Mouse (Mus musculus) neutrophil, adult 5-6 weeks (primary cell): ENCODE results near the gene Pon1. TPM values are rescaled to one million over a fixed set of nuclear protein-coding genes. Genes with fewer than 3 reads are reported as not detected.

Experiments used
- ATAC-seq: fragments of 151-379, 151-347 bp; 2 replicates; pipeline ENCODE4 v1.8.0; 2017; ENCODE audit warnings: mild to moderate bottlenecking, moderate TSS enrichment; ENCODE audit not compliant: insufficient number of reproducible peaks, poor library complexity, low FRiP score, severe bottlenecking; ENCODE audit errors: extremely low read depth
- total RNA-seq: library from RNA; stranded (forward); fragments of 200-1000 nt; gene quantifications from 2 replicates; pipeline ENCODE4 v1.2.3, GENCODE M21; 2017

Pon1 gene
- total RNA-seq, 1 experiment from 2014 or later = not detected

DNA sequence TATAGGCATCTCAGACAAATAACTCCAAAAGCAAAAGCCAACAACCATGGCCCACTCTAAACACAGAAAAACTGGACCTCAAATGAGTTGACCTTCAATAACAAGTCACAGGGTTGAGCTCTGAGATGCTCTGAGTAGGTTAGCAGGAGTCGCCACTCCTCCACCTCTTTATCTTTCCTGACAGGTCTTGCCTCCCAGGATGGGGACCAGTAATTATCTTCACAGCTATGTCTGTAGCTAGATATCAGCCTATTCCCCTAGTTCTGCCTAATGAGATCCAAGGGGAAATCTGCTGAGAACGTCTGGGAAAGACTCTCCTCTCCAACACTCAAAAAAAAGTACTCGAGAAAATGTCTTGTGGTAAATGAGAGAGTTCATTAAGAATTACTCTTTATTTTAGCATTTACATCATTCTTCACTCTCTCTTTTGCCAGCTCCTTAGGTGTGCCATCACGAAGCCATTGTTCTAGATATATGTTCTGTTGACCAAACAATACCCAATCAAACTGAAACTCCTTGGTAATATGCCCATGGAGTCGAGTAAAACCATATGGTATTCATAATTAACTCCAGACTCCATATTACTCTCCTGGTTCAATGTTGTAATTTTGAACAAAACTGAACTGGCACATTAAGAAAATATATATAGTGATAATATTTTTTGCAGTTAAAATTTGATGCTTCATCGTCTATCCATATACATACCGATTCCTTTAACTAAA, 7.4 kb downstream of the Pon1 start:
- ATAC-seq = no peak

DNA sequence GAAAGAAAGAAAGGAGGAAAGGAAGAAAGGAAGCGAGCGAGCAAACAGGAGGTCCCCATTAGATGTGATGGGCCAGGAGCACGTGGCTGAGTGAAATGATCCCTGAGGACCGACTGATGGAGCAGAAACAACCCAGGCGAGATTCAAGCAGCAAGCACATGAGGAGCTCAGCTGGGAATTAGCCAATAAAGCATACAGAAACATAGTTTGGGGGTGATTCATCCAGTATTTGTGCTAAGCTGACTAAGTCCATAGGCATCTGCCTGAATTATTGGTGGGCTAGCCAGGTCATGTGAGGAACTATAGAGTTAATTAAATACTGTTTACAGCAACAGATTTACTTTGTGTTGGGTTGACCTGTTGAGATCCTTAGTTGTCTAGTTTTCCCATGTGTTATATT, 13.1 kb downstream of the Pon1 start:
- no peak for ATAC-seq

DNA sequence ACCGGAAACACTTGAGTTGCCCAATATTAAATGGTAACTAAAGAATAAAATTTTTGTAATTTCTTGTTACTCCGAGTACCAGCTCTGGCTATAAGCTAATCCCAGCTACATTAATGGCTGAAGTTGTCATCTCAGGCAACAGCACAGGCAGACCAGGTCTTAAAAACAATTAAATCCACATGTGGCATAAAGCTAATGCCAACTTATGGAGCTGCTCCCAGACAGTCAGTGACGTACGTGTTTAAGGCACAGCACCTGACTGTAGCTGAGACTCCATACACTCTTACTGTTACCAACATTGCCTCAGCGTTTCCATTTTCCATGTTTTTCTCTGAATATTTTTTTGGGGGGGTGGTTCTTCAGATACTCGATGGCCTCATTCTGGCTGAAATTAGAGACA, 14.6 kb downstream of the Pon1 start:
- no peak for ATAC-seq

DNA sequence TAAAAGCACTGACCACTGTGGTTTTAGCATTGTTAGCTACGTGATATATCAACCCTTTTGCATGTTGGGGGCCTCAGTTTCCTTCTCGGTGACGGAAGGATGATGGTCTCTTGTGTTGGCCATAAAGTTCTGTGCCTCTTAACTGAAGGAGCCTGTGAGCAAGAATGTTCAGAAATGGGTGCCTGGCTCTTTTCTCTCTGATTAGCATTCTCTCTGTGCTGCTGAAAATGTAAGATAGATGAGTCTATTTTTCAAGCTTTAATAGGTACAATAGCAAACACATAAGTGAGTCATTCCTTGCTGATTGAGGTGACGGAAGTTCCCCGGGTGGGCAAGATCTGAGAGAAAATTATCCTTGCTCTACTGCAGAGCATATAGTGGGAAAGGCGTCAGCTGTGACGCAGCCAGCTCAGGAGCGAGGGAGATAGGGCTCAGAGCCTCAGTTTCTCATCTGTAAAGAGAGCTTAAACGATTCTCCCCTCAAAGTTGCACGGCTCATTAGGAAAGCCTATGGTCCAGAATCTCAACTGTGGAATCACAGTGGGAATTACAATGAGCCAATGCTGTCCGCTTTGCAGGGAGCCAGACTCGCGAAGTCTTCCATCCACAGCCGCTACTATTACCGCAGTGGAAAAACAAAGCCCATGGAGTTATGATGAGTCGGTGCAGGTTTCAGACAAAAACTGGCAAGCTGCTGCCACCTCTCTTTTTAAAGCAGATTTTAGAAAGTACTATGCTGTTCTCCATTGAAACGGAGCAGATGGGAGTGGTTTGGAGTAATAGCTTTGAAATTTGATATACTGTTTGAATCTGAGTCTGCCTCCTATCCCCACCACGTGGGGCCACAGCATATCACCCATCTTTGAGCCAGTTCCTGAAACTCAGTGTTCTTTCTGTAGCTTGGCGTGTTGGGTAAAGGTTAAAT, 15.5 kb downstream of the Pon1 start:
- ATAC-seq = no peak

DNA sequence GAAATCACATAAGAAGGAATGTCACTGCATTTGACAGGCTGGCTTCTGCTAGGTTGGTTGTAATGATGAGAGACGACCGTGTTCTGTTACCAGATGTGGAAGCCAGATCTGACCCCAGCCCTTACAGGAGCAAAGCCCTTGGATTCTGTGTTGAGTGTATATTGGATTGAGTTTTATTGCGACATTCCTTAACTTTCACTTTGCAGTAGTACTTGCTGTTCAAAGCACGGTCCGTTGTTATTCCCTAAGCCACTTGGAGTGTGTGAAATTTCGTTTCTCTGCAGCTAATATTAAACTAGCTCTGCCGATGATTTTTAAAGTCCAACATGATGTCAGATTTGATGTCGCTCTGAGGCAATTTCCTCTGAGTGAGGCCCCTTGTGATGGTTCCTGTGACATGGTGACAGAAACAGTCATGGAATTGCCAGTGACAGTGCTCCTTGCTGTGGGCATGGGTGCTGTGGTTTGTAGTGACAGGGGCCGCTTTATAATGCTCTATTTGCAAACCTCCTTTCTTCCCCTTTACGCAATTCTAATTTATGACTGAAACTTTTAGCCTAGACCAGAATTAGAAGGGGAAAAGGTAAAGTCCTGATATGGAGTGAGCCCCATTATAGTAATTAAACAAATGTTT, 19.4 kb downstream of the Pon1 start:
- ATAC-seq = no peak

DNA sequence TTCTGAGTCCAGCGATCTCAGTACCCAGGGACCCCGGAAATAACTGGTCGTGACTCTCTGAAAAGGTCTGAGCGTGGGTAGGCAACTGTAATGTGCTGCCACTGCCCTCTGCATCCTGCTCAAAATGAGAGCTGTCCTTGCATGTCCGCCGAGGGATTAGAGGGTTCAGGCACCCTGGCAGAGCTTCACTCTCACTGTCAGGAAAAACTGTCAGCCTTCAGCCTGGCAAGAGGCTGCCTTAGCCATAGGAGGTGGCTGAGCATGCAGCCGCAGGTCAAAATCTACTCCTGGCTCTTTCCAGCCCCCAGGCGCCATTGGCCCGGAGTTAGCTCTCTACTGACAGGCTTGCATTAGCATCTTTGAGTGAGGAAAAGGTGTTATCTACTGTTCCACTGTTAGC, 21.2 kb downstream of the Pon1 start:
- ATAC-seq = no peak

DNA sequence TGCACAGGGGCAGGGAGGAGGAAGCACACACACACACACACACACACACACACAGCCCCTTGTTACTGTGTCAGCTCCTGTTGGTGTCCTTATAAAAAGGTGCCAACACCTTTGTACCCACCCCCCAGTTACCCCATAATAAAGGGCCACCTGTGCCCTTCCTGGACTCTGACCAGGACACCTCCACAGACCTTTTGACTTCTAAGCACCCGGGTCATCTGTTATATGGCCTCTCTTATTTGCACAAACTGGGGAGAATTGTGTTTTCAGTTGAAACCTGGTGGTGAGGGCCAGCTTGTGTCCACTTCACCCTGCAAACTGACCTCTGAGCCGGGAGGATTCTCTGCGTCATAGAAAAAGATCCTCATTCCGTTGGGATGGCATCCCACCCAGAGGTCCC, 22.3 kb downstream of the Pon1 start:
- ATAC-seq = no peak

DNA sequence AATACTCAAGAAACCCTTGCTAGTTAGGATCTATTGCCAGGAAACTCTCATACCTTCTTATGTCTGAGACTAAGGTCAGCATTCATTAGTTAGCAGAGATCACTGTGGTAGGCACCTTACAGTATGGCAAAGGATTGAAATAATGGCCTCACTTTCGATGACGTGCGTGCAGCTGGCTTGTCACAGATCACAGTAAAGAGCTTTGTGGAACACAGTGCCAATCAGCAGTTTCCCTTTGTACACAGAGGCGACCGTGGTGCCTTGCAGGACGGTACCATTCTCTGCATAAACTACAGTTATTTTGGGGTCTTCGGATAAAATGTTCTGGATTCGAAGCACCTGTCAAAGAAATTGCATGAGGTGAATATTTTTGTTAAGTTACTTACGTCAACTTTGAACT, 25.6 kb downstream of the Pon1 start:
- ATAC-seq = no peak

DNA sequence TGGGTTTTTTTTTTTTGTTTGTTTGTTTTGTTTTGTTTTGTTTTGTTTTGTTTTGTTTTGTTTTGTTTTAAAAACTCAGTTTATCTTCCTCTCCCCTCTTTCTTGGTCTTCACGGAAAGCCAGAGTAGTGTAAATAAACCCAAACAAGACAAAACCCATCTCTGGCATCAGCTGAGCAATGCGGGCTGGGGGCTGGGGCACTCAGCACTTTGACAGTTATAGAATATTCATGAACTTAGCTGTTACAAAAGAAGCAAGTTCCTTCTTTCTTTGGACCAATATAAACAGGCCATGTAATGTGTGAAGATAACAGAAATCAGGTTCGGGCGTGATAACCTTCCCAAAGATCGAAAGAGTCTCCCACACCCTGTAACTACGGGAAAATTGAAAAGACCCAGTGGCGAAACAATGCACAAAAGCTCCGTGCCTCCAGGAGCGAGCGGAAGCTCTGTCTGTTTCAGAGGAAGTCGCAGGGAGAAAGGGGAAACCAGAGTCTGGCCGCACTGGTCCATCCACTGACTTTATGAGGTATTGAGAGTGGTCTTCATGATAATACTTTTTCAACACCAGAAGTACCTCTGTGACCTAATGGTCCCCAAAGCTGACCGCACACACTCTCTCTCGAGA, 26.6 kb downstream of the Pon1 start:
- ATAC-seq = no peak; the same call in 1 of the 2 replicates

DNA sequence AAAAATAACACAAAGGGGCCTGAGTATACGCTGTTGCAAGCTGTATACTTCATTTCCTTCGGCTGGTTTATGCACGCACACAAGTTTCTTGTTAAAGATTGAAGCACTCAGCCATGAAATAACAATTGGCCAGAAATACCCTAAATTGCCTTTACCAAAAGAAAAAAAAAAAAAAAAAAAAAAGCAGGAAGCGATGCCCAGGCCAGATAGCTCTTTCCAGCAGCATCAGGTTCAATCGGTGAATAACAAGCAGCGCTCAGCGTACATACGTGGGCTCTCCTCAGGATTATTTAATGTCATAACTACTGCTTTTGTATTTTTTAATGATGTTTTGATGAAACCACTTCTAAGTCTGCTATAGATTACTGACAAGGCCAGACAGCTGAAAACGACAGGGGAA, 28.9 kb downstream of the Pon1 start:
- no peak for ATAC-seq

DNA sequence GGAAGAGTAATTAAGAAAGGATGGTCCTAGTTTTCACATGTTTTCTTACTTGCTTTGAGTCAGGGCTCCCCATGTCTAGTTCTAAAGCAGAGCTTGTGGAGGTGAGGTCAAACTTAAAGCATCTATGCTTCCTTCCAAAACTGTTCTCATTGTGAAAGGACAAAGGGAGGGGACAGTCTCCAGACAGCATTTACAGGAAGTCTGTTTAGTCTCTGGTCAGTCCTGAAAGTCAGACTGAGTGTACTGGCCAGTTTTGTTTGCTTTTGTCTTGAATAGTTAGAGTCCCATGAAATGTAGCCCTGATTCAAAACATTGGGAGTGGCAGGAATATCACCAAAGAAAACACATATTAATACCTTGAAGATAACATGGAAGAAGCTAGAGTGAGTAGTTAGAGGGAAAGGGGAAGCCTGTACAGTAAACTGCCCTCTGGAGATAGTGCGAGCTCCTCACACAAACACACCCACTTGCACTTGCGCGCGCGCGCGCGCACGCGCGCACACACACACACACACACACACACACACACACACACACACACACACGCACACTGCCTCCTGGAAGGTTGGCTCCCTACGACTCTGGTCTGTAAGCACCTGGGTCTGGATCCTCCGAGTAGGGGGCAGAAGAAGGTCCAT, 30.1 kb downstream of the Pon1 start:
- no peak for ATAC-seq

DNA sequence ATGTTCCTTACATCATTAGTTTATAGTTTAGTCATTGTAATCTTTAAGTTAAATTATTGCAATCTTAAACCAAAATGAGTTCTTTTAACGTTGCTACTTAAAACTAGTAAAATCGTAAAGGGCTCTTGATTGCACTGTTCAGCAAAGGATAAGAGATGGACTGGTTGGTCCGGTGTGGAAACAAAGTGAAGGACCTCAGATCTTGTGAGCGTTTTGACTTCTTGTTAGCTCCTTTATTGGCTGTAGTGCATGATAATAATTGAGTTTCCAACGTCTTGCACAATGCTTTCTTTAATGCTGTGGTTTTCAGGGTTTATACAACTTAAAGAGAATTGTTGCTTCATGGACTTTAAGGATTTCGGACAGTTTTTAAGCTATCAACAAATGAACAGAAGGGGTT, 31.7 kb downstream of the Pon1 start:
- no peak for ATAC-seq

DNA sequence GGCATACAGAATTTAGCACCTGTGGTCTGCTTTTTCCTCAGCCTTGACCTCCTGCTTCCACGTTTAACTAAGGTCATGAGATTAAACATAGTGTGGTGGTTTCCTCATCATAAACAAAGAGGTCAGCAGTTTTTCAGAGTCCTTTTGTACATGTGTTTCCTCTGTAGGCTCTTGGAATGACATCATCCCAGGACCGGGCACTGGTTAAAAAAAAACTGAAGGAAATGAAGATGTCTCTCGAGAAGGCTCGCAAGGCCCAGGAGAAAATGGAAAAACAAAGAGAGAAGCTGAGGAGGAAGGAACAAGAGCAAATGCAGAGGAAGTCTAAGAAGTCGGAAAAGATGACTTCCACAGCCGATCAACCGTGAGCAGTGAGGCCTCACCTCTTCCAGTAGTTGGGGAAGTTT, 34.4 kb downstream of the Pon1 start:
- ATAC-seq = no peak

DNA sequence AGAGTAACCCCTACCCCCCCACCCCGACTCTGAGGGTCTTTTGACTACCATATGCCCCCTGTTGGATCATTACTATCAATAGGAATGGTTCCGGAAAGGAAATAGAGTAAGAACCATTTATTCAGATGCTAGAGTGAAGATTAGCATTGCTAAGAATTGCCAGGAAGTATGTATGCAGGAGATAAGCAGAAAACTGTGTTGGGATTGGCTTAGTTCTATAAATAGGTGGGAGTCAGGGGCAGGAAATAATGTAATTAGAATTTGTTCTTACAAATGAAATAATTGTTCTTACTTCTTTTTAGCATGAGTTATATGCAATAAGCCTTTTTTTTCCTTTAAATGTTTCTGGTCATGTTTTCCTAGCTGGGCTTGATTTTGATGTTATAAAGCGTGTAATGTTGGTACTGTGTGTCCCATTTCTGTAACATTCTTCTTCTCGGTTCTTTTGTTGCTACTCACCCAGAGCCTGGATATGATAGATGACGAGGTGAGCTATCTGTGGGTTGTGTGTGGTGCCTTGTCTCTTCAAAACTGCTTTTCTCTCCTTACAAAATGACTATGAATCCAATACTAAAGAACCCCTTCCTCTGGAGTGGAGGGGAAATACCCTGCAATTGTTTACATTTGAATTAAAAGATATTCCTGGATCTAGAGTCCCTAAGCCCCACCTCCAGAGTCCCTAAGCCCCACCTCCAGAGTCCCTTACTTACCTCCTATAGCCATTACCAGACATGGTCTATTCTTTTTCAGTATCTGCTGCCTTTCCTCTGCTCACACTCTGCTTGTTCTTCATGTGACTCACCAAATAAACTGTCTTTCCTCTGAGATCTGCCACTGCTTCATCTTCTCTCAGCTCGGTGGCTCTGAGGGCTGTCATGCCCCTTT, 37.0 kb downstream of the Pon1 start:
- ATAC-seq = no peak

DNA sequence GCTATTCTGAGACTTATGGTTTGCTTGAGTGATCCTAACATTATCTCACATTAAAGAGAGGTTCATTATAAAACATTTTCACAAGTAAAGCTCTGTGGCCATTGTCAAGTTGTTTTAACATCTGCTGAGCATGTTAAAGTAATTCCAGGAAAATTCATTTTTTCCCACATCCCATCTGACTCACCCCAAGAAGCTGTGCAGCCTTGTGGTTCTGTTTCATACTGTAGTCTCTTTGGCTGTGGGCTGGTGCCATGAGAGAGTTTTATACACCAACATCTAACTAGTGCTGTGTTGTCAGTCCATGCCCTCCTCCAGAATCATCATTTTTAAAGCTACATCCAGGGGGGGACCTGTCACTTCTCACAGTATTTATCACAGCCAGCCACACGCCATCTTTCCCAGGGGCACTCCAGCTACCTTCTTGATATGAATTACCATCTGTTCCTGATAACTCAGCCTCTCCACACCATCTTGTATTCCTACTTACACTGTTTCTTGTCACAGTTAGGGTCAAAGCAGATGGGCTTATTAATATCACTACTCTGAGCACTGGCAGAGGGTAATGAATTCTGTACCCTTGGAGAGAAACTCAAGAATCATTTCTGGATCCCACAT, 38.3 kb downstream of the Pon1 start:
- ATAC-seq = no peak

DNA sequence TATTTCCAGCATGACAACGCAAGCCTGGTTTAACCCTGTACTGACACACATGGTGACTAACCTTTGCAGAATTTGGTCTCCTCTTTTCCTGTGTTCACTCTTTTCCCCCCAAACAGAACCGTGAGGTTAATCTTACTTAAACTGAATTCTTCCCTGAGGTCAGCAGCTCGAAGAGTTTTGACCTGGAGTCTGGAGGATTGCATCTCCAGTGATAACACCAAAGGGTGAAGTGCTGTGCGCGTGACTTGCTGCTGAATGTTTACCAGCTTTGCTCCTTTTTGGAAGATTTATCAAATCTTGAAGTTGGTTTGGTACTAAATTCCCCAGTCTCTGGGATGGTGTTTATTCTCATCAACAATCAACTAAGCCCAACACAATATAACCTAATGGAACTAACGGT, 39.0 kb downstream of the Pon1 start:
- no peak for ATAC-seq

DNA sequence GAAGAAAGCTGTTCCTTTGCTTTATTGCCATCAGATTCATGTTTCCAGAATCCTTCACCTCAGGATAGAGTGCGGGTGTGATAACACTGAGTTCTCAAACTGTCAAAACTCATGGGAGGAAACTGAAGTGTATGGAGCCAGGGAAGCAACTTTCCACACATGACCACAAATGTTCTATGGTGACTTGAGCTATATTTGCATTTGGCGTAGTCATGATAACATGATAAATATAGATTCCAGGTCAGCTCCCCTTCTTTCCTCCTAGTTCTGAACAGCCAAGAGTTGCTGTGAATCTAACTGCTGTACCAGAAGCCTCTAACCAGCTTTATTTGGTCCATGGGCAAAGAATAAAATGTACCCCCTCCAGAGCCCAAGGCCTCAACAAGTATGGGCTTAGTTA, 41.6 kb downstream of the Pon1 start:
- ATAC-seq = no peak

DNA sequence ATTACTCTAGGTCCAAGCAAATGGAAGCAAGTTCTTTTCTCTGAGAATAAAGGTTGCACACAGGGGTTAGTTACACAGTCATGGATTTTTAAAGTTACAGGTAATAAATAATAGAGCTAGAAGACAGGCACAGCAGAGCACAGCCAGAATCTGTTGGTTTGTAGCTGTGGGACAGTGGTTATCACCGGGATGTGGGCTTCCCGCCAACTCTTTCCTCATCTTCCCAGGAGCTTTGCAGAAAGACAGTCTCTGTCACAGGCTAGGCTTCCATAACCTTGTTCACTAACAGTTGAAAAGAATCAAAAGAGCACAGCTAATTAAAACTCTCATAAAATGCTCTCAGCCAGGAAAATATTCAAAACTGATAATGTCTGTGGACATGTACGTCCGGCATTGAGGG, 42.6 kb downstream of the Pon1 start:
- ATAC-seq = no peak
